Mouse (Mus musculus): Measurements from ENCODE around the gene Cdkl2.

GRCm38 (mm10) chr5:92081326-92081725 is 37.6 kb upstream of the Cdkl2 start:
- no peak for TF ChIP-seq POLR2A (IDR thresholded peaks at IDR 0.05; ENCODE audit: extremely low read depth, insufficient read depth, low read length)
- no peak for TF ChIP-seq CTCF (IDR thresholded peaks at IDR 0.05; ENCODE audit: extremely low read depth, insufficient read depth, low read length)
